Mouse (Mus musculus) liver, embryonic 14.5 days (tissue): ENCODE measurements around the gene Itih3. TPM values are rescaled to one million over a fixed set of nuclear protein-coding genes. Genes with fewer than 3 reads are reported as not detected.
A peak's percentile ranks its signal among the peaks of the same experiment; 100 is the strongest.

Experiments used
- ATAC-seq: fragments of 200-750 bp; cut with Nextera tagmentation; 2 replicates; pipeline ENCODE4 v1.8.0; 2017; ENCODE audit warnings: moderate number of reproducible peaks, mild to moderate bottlenecking, moderate library complexity; ENCODE audit not compliant: insufficient read depth
- DNase-seq, 3 experiments: peaks; one replicate each; pipeline ENCODE4 v3.0.0-alpha.2; 2012 to 2013; ENCODE audit warnings: low read depth in 3 of 3, low spot score in 3 of 3
- H3K27ac ChIP-seq: fragments of 300-500 bp; sonication (generic); 2 replicates; pipeline ENCODE4 v1.5.1; 2014; ENCODE audit warnings: moderate library complexity, mild to moderate bottlenecking, control low read depth, inconsistent platforms
- H3K27me3 ChIP-seq: fragments of 300-500 bp; sonication (generic); 2 replicates; pipeline ENCODE4 v1.6.1; 2014; ENCODE audit warnings: mild to moderate bottlenecking, low read length, moderate library complexity; ENCODE audit not compliant: control insufficient read depth, insufficient read depth
- H3K36me3 ChIP-seq: fragments of 300-500 bp; sonication (generic); replicated peaks from 2 replicates; pipeline ENCODE4 v1.6.1; 2014; ENCODE audit warnings: low read depth; ENCODE audit not compliant: control insufficient read depth, insufficient read depth
- H3K4me1 ChIP-seq, 2 experiments: fragments of 200-500 bp in 1 of 2; fragments of 300-500 bp in 1 of 2; sonication (generic) in 1 of 2; replicated peaks; 2 replicates each; pipeline ENCODE4 v1.6.1; 2012 to 2014; ENCODE audit warnings: antibody characterized with exemption in 1 of 2, inconsistent platforms in 1 of 2, low read length in 1 of 2; ENCODE audit not compliant: control insufficient read depth in 2 of 2, insufficient read depth in 2 of 2
- H3K4me2 ChIP-seq: fragments of 300-500 bp; sonication (generic); 2 replicates; pipeline ENCODE4 v1.6.1; 2014; ENCODE audit warnings: low read depth, mild to moderate bottlenecking, control low read depth, moderate library complexity
- H3K4me3 ChIP-seq, 2 experiments: fragments of 200-500 bp in 1 of 2; fragments of 300-500 bp in 1 of 2; sonication (generic) in 1 of 2; 2 replicates each; pipeline ENCODE4 v1.5.1; 2012 to 2014; ENCODE audit warnings: low read depth in 2 of 2, low read length in 2 of 2, mild to moderate bottlenecking in 2 of 2, control low read depth in 1 of 2, inconsistent platforms in 1 of 2, moderate library complexity in 1 of 2; ENCODE audit not compliant: insufficient read depth in 1 of 2
- H3K9ac ChIP-seq: fragments of 300-500 bp; sonication (generic); replicated peaks from 2 replicates; pipeline ENCODE4 v1.6.1; 2014; ENCODE audit warnings: mild to moderate bottlenecking, control low read depth, moderate library complexity
- H3K9me3 ChIP-seq: fragments of 300-500 bp; sonication (generic); 2 replicates; pipeline ENCODE4 v1.6.1; 2016; ENCODE audit warnings: low read length, mixed read lengths; ENCODE audit not compliant: control insufficient read depth
- CTCF ChIP-seq: IDR thresholded peaks from 2 replicates; pipeline ENCODE4 v1.5.1; 2016; ENCODE audit warnings: antibody characterized with exemption, low read depth, control low read depth
- EP300 ChIP-seq: IDR thresholded peaks from 2 replicates; pipeline ENCODE4 v1.6.1; 2016; ENCODE audit warnings: antibody characterized with exemption, low read depth
- WGBS: fragments of 180-500 bp; shearing (Covaris S2); extraction: QIAGEN DNeasy Blood & Tissue Kit; methylation state at CpG from one replicate; pipeline ENCODE4 v1.1.7; 2014; ENCODE audit not compliant: insufficient replicate concordance; 5-methylcytosine and 5-hydroxymethylcytosine counted together
- polyA plus RNA-seq, 2 experiments: library from polyadenylated mRNA; depleted of rRNA in 1 of 2; stranded (reverse) in 1 of 2; unstranded in 1 of 2; fragments of >200 nt; fragmentation: Nextera tagmentation in 1 of 2; extraction: Ambion mirVana in 1 of 2; gene quantifications; 2 replicates each; pipeline versions ENCODE4 v1.2.1 to v1.2.3; 2012 to 2014

Gene Itih3
- polyA plus RNA-seq, 2 experiments: 152 to 275 TPM

DNA sequence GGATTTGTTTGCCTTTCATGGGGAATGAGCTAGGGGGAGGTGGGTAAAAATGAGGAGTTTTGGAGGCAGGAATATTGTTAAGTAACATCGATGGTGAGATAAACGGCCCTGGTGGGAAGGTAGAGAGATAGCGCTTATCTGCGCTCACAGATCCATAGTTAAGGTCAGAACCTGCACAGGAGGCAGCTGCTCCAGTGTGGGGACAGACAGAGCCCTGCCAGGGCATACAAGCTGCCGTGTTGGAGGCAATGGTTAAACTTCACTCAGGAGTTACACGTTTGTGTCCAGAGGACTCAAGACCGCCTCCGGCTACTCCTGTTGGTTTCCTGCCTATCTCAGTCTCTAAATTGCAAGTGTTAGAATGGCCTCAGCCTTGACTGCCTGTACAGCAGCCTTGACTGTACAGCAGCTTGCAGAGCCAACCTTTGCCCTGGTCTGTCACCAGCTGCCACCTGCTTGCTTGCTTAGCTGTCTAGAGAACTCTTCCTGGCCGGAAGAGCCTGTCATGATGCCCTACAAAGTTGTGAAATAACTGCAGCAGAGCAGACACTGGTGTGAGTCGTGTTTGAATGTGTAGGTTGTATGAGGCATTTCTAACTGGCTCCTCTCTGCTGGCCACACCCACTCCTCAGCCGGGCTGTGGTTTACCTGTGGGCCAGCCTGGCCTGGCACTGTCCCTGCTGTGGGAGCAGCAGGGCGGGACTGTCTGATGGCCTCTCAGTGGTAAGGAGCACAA, 48.3 kb downstream of the Itih3 start:
- H3K9me3 ChIP-seq: no peaks in the 10 kb centered on the region
- ATAC-seq (peak; percentile 68), DNase-seq (peak in 1 of 3 experiments; percentile 13)
- H3K27me3 ChIP-seq: no peaks in the 10 kb centered on the region
- H3K4me2 ChIP-seq: no peak overlapping the region
- H3K4me1 ChIP-seq: peaks cover 0 to 19% of the 10 kb centered on the region in 2 experiments; a peak in 2 of 4 replicates
- TF ChIP-seq CTCF (no peak), EP300 (no peak)
- H3K27ac ChIP-seq: peak overlapping the region; percentile 26
- no peaks in the 10 kb centered on the region; the same call in 1 of the 2 replicates for H3K36me3 ChIP-seq
- H3K4me3 ChIP-seq: no peak overlapping the region
- H3K9ac ChIP-seq: no peak overlapping the region
- 42% methylated on average over 12 of the region's 12 CpGs for WGBS

DNA sequence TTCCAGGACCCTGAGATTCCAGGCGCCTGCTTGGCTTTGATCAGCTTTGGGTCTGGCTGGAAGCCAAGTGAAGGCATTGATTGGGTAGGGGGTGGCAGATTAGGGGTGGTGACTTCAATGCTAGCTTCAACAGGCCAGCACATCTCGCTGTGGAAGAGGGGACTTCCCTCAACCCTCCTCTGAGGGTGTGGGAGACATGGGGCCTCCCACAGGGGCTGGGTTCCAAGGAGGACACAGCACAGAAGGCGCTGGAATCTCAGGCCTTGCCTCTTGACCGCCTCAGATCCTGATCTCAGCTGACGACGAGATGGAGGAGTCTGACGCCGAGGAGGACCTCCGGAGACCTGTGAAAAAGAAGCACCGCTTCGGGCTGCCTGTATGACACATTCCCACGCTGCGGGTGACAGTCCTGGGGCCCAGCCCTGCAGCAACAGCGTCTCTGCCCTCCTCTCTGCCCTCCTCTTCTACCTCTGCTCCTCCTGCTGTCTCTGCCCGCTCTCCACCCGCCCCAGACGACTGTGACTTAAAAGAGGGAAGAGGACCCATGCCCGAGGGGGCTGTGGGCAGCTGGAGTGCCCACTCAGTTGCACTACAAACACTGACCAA, 49.4 kb downstream of the Itih3 start:
- H3K9ac ChIP-seq: no peak overlapping the region
- H3K27me3 ChIP-seq: no peaks in the 10 kb centered on the region
- H3K4me3 ChIP-seq: no peak overlapping the region
- no peaks in the 10 kb centered on the region for H3K9me3 ChIP-seq
- H3K4me1 ChIP-seq: peaks cover 0 to 24% of the 10 kb centered on the region in 2 experiments; a peak in 2 of 4 replicates
- TF ChIP-seq CTCF: no peak
- no peak for TF ChIP-seq EP300
- H3K36me3 ChIP-seq: no peaks in the 10 kb centered on the region; the same call in 1 of the 2 replicates
- H3K4me2 ChIP-seq: no peak overlapping the region
- whole genome bisulfite sequencing: 73% methylated on average over 17 of the region's 18 CpGs
- no peak overlapping the region for H3K27ac ChIP-seq
- ATAC-seq (no peak), DNase-seq (no peak)

DNA sequence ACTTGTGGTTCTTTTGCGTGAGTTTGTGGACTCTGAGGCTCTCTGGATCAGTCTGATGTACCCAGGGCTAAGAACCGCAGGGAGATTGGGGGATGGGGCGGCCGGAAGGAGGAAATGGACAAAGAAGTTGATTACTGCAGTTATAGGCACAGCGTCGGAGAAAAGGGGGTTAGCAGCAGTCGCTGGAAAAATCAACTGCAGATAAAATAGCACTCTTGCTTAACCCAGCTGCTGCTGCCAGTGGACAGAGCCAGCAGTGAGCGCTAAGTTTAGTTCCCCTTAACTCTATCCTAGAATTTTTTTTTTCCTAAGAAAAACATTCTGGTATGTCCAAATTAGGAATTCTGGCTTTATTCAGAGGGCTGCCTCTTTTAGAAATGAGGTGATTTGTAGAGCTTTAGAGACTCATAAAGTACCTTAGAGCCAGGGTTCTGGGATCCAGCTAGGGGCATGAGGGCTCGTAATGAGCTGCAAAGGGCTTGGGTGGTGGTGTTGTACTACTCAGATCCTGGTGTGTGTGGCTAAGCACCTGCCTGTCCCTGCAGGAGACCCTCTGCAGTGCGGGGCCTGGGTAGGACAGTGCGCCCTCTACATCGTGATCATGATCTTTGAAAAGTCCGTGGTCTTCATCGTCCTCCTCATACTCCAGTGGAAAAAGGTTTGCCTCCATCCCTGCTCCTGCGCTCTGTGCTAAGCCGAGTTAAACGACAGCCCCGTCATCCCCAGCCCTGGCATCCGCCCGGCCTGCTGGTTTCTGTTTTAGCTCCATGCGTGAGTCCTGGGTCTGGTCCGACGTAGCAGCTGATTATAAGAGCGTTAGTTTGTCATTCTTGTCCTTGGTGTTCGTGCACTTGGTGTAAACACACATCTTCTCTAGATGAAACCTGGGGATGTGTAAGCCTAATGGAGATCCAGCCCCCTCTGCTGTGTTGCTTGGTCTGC, 53.1 kb downstream of the Itih3 start:
- TF ChIP-seq CTCF (no peak), EP300 (no peak)
- H3K4me2 ChIP-seq: no peak overlapping the region; the same call in 1 of the 2 replicates
- H3K9ac ChIP-seq: no peak overlapping the region
- no peak overlapping the region; the same call in 1 of the 2 replicates for H3K27ac ChIP-seq
- H3K4me3 ChIP-seq: no peak overlapping the region
- H3K27me3 ChIP-seq: no peaks in the 10 kb centered on the region
- 62% methylated on average over 25 of the region's 25 CpGs for WGBS
- no peak for DNase-seq
- H3K36me3 ChIP-seq: no peaks in the 10 kb centered on the region; the same call in 1 of the 2 replicates
- no peaks in the 10 kb centered on the region for H3K9me3 ChIP-seq
- no peak for ATAC-seq
- peaks cover 3 to 20% of the 10 kb centered on the region in 2 experiments; a peak in 2 of 4 replicates for H3K4me1 ChIP-seq

DNA sequence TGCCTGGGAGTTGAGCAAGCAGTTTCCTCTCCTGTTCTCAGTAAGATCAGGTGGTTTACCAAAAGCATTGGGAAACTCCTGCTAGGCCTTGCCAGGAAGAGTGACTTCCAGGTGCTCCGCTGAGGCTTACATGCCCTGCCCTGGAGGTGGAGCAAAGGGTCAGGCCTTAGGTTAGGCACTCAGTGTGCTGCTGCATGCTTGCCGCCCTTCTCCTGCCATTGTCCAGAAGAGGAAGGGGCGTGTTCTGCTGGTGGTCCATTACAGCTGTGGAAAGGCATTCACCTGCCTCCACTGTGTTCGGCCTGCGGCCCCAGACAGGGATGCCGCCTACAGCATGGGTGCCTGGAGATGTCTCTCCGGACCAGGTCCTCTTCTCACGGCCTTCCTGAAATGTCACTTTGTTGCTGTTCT, 54.2 kb downstream of the Itih3 start:
- H3K9ac ChIP-seq: no peak overlapping the region
- H3K4me2 ChIP-seq: no peak overlapping the region
- no peak overlapping the region for H3K4me3 ChIP-seq
- TF ChIP-seq EP300 (no peak), CTCF (0 out of 2 replicates have a peak, but pooled peaks have one; percentile 4)
- H3K27ac ChIP-seq: no peak overlapping the region
- peaks cover 3 to 15% of the 10 kb centered on the region in 2 experiments; a peak in 2 of 4 replicates for H3K4me1 ChIP-seq
- no peaks in the 10 kb centered on the region for H3K27me3 ChIP-seq
- no peaks in the 10 kb centered on the region for H3K9me3 ChIP-seq
- ATAC-seq (0 out of 2 replicates have a peak, but pooled peaks have one; percentile 7), DNase-seq (no peak)
- 75% methylated on average over 8 of the region's 8 CpGs for WGBS
- no peaks in the 10 kb centered on the region; the same call in 1 of the 2 replicates for H3K36me3 ChIP-seq
